Mouse (Mus musculus): ENCODE results near the gene Olfr512. TPM values are rescaled to one million over a fixed set of nuclear protein-coding genes. Genes with fewer than 3 reads are reported as not detected.

Gene Olfr512
- polyA plus RNA-seq (2017; shearing (Covaris generic)) = not detected

DNA sequence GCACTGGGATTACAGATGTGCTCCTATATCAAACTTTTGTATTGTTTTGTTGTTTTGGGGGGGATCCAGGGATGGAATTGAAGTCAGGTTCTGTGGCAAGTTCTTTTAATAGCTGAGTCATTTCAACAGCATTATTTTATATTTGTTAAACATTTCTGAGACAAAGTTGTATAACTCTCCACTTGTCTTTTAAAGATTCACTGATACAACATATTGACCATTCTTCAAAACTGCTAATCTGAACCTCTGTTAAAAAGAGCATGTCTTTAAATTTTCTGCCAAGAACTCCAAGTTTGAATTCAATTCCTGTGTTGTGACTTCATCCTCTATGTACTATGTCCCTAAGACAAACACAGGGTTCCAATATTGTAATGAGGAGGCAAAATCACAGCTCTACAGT, at the start of gene Olfr512:
Gene Olfr512 (plus strand): TSS at position 301 of the 400 bp plus-strand sequence.
- no peak for ATAC-seq

DNA sequence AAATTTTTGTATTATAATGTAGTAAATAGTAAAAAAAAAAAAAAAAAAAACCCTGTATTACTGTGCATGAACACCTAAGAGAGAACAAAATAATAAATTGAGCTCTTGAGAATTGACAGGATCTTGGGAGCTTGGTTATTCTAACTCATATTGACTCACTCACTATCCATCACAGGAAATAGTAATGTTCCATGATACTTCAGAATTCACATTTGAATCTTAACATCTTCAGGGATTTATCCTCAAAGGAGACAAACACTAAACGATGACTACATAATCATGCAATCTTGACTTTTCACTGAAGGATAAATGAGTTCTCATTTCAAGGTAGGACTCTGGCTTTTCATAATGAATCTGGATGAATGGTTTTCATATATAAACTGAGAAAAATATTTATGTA, 47.0 kb upstream of the Olfr512 start, which contains the start of gene Olfr510:
Gene Olfr510 (plus strand): TSS at position 301 of the 400 bp plus-strand sequence.
- ATAC-seq = no peak

DNA sequence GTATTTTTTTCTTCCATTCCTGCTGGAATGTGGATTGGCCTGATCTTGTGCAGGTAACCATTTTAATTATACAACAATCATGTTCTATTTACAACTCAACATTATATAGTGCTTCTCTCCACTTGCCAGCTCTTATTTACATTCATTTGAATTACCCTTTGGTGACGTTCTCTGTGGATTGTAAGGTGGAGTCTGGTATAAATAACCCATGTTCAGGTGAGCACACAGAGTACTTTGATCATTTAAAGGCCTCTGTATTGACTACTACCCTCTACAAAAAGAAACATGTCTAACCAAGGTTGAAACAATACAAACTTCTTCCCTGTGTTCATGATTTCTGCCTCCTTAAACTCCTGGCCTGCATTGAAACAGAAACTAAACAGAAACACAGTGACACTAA, 42.1 kb upstream of the Olfr512 start:
- no peak for ATAC-seq

DNA sequence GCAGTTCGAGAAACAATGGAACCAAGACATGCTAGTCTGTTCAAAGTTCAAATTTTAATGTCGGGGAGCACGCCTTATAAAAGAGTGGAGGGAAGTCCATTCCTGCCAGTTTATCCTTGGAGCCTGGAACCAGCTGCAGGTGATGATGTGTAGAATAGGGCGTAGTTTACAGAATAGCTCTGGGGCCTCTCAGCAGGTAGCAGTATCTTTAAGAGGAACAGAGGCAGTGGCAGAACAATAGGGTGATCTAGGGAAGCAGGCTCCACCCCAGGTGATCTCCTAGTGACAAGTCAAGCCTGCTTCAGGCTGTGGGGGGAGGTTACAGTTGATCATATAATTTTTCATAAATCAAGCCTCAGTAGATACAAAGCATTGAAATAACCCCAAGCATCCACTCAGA, 34.2 kb upstream of the Olfr512 start:
- ATAC-seq = no peak

DNA sequence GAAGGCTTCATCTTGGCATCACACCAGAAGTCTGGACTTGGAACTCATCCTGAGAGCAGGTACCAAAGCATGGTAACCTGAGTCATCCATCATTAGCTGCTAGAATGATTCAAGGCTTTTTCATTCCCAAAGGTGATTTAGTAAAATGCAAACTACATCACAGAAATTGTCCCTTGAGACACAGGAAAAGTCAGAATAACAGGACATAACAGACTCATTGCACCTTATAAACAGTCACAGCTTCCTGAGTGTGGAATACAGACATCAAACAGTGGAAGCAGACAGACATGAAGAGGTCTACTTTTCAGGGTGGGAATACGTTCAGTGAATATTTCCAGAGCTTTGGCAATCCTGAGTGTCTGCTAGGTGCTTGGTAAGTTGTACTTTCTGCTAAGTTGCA, 37.6 kb downstream of the Olfr512 start, which contains the start of gene Olfr513:
Gene Olfr513 (plus strand): TSS at position 301 of the 400 bp plus-strand sequence.
- ATAC-seq = no peak

DNA sequence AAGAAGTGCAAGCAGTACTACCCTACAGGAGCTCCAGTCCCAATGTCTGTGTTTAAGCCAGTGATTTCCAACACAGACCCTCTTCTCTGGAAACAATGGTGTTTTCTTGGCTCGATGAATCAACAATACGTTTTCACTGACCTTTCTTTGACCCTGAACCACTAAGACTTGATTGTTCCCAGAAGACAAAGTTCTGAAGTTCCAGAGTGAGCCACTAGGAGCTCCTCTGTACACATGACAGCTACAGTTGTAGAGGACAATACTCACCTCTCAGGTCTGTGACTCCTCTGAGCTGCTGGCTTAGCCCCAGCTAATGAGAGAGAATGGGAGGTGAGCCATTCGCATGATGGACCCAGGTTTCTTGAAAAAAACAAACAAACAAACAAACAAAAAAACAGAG, 47.3 kb downstream of the Olfr512 start:
- ATAC-seq = no peak

Other genes starting within 250 kb of the Olfr512 start
- gene Olfr498, start 248.0 kb upstream of the Olfr512 start, polyA plus RNA-seq (2017; shearing (Covaris generic)) = not detected
- gene Olfr502, start 188.3 kb upstream of the Olfr512 start, polyA plus RNA-seq (2017; shearing (Covaris generic)) = not detected
- gene Olfr503, start 168.8 kb upstream of the Olfr512 start, polyA plus RNA-seq (2017; shearing (Covaris generic)) = not detected
- gene Olfr504, start 147.5 kb upstream of the Olfr512 start, polyA plus RNA-seq (2017; shearing (Covaris generic)) = not detected
- not detected for gene Olfr506, start 102.5 kb upstream of the Olfr512 start, polyA plus RNA-seq (2017; shearing (Covaris generic))
- not detected for gene Olfr507, start 91.5 kb upstream of the Olfr512 start, polyA plus RNA-seq (2017; shearing (Covaris generic))
- gene Olfr508, start 83.3 kb upstream of the Olfr512 start, polyA plus RNA-seq (2017; shearing (Covaris generic)) = not detected
- not detected for gene Olfr509, start 61.4 kb upstream of the Olfr512 start, polyA plus RNA-seq (2017; shearing (Covaris generic))
- gene Olfr510, start 46.9 kb upstream of the Olfr512 start, polyA plus RNA-seq (2017; shearing (Covaris generic)) = not detected
- gene Olfr513, start 37.7 kb downstream of the Olfr512 start, polyA plus RNA-seq (2017; shearing (Covaris generic)) = not detected
- not detected for gene Olfr514, start 112.7 kb downstream of the Olfr512 start, polyA plus RNA-seq (2017; shearing (Covaris generic))
- gene Olfr516, start 137.2 kb downstream of the Olfr512 start, polyA plus RNA-seq (2017; shearing (Covaris generic)) = not detected
- not detected for gene Olfr517, start 159.1 kb downstream of the Olfr512 start, polyA plus RNA-seq (2017; shearing (Covaris generic))
- not detected for gene Olfr518, start 171.7 kb downstream of the Olfr512 start, polyA plus RNA-seq (2017; shearing (Covaris generic))
- not detected for gene Olfr519, start 181.1 kb downstream of the Olfr512 start, polyA plus RNA-seq (2017; shearing (Covaris generic))
- under 1 TPM; 0.07 to 0.19 TPM for gene Nlrp10, start 216.9 kb downstream of the Olfr512 start, polyA plus RNA-seq (2017; shearing (Covaris generic))
- 10 to 100 TPM; 34.6 to 48.4 TPM for gene Eif3f, start 221.1 kb downstream of the Olfr512 start, polyA plus RNA-seq (2017; shearing (Covaris generic))
- gene Tub, start 237.0 kb downstream of the Olfr512 start, polyA plus RNA-seq (2017; shearing (Covaris generic)) = under 1 TPM; 0.24 to 0.29 TPM